Mouse (Mus musculus) testis, adult 2 months (tissue): ENCODE data around the gene Cd6. TPM values are rescaled to one million over a fixed set of nuclear protein-coding genes. Genes with fewer than 3 reads are reported as not detected.

Experiments
- H3K27ac ChIP-seq: fragments of 200-500 bp; 2 replicates; pipeline ENCODE4 v1.5.1; 2012; ENCODE audit warnings: low read depth, low read length; ENCODE audit not compliant: control insufficient read depth, insufficient read depth
- H3K27me3 ChIP-seq: fragments of 200-500 bp; 2 replicates; pipeline ENCODE4 v1.6.1; 2012; ENCODE audit warnings: mild to moderate bottlenecking, low read length, moderate library complexity; ENCODE audit not compliant: control insufficient read depth, insufficient read depth
- H3K36me3 ChIP-seq: fragments of 200-500 bp; 2 replicates; pipeline ENCODE4 v1.6.1; 2012; ENCODE audit warnings: mild to moderate bottlenecking, low read length; ENCODE audit not compliant: control insufficient read depth, insufficient read depth
- H3K4me1 ChIP-seq: fragments of 200-500 bp; 2 replicates; pipeline ENCODE4 v1.6.1; 2012; ENCODE audit warnings: low read length; ENCODE audit not compliant: control insufficient read depth, insufficient read depth
- H3K4me3 ChIP-seq: fragments of 200-500 bp; 2 replicates; pipeline ENCODE4 v1.5.1; 2012; ENCODE audit warnings: low read depth, mild to moderate bottlenecking, low read length, moderate library complexity, mixed read lengths; ENCODE audit not compliant: control insufficient read depth
- CTCF ChIP-seq: fragments of 200-500 bp; IDR thresholded peaks from 2 replicates; pipeline ENCODE4 v1.5.1; 2012; ENCODE audit warnings: low read depth, mild to moderate bottlenecking, inconsistent platforms, low read length, moderate library complexity; ENCODE audit not compliant: control insufficient read depth, insufficient read depth, insufficient replicate concordance
- POLR2A ChIP-seq: fragments of 200-500 bp; IDR thresholded peaks from 2 replicates; pipeline ENCODE4 v1.6.1; 2012; ENCODE audit warnings: low read depth, mild to moderate bottlenecking, inconsistent platforms, low read length, moderate library complexity; ENCODE audit not compliant: control insufficient read depth
- polyA plus RNA-seq: library from polyadenylated mRNA; depleted of rRNA; stranded (reverse); fragments of >200 nt; gene quantifications from 2 replicates; pipeline ENCODE4 v1.2.3, GENCODE M21; 2012

Gene Cd6
- polyA plus RNA-seq, 1 experiment, result not detected

GRCm38 (mm10) chr19:10808524-10809233 lies 21.2 kb downstream of the Cd6 start:
- TF ChIP-seq POLR2A, result no peak
- no peak for TF ChIP-seq CTCF
- H3K27me3 ChIP-seq, result no peaks in the 10 kb centered on the region
- no peak overlapping the region for H3K4me3 ChIP-seq
- H3K4me1 ChIP-seq, result no peaks in the 10 kb centered on the region
- no peaks in the 10 kb centered on the region for H3K36me3 ChIP-seq
- no peak overlapping the region for H3K27ac ChIP-seq

GRCm38 (mm10) chr19:10805661-10806285 lies 24.1 kb downstream of the Cd6 start:
- no peaks in the 10 kb centered on the region for H3K27me3 ChIP-seq

GRCm38 (mm10) chr19:10804850-10805660 lies 24.8 kb downstream of the Cd6 start:
- TF ChIP-seq CTCF (no peak), POLR2A (no peak)
- H3K4me1 ChIP-seq, result no peaks in the 10 kb centered on the region

More at GRCm38 (mm10) chr19:10805661-10806285, 24.1 kb downstream of the Cd6 start:
- Histone ChIP-seq H3K36me3 (no peaks in the 10 kb centered on the region), H3K4me1 (no peaks in the 10 kb centered on the region), H3K4me3 (no peak overlapping the region), H3K27ac (no peak overlapping the region)
- TF ChIP-seq POLR2A (no peak), CTCF (no peak)

GRCm38 (mm10) chr19:10803751-10804150 lies 26.1 kb downstream of the Cd6 start:
- no peak overlapping the region for H3K27ac ChIP-seq
- no peaks in the 10 kb centered on the region for H3K36me3 ChIP-seq
- no peaks in the 10 kb centered on the region for H3K4me1 ChIP-seq
- H3K4me3 ChIP-seq, result no peak overlapping the region
- H3K27me3 ChIP-seq, result no peaks in the 10 kb centered on the region
- TF ChIP-seq POLR2A (no peak), CTCF (no peak)

More at GRCm38 (mm10) chr19:10804850-10805660, 24.8 kb downstream of the Cd6 start:
- H3K4me3 ChIP-seq, result no peak overlapping the region
- no peak overlapping the region for H3K27ac ChIP-seq
- no peaks in the 10 kb centered on the region for H3K27me3 ChIP-seq
- no peaks in the 10 kb centered on the region for H3K36me3 ChIP-seq

- no peaks in the 10 kb centered on the region for H3K27me3 ChIP-seq
- no peak overlapping the region for H3K4me3 ChIP-seq
- H3K27ac ChIP-seq, result no peak overlapping the region
- TF ChIP-seq CTCF (no peak), POLR2A (no peak)
- H3K4me1 ChIP-seq, result peaks cover 5% of the 10 kb centered on the region; the same call in 1 of the 2 replicates
- no peaks in the 10 kb centered on the region for H3K36me3 ChIP-seq
These were observed 28.0 kb downstream of the Cd6 start for GRCm38 (mm10) chr19:10801906-10802305.

GRCm38 (mm10) chr19:10801070-10801469 lies 28.8 kb downstream of the Cd6 start:
- peaks cover 5% of the 10 kb centered on the region; the same call in 1 of the 2 replicates for H3K4me1 ChIP-seq
- no peak overlapping the region for H3K4me3 ChIP-seq
- no peaks in the 10 kb centered on the region for H3K36me3 ChIP-seq
- no peak for TF ChIP-seq POLR2A
- no peak for TF ChIP-seq CTCF
- H3K27ac ChIP-seq, result no peak overlapping the region
- H3K27me3 ChIP-seq, result no peaks in the 10 kb centered on the region

- Histone ChIP-seq H3K27me3 (no peaks in the 10 kb centered on the region), H3K27ac (no peak overlapping the region), H3K4me3 (no peak overlapping the region), H3K36me3 (no peaks in the 10 kb centered on the region), H3K4me1 (peaks cover 5% of the 10 kb centered on the region; the same call in 1 of the 2 replicates)
- TF ChIP-seq POLR2A (no peak), CTCF (no peak)
These were observed 30.7 kb downstream of the Cd6 start for GRCm38 (mm10) chr19:10799155-10799554.
